Mouse (Mus musculus) lung, postnatal 0 days (tissue): Measurements from ENCODE around the gene Grm1.

Experiments
- CTCF ChIP-seq: IDR thresholded peaks from 2 replicates; pipeline ENCODE4 v1.5.1; 2016; ENCODE audit warnings: antibody characterized with exemption, mild to moderate bottlenecking
- EP300 ChIP-seq: IDR thresholded peaks from 2 replicates; pipeline ENCODE4 v1.6.1; 2016; ENCODE audit warnings: antibody characterized with exemption, mild to moderate bottlenecking, control low read depth

- TF ChIP-seq CTCF (no peak), EP300 (no peak)
Observed at GRCm38 (mm10) chr10:11065136-11065535, 17.0 kb downstream of the Grm1 start.
